Mouse (Mus musculus) ES-E14 (cell line): ENCODE data around the gene Atp8b4. TPM values are rescaled to one million over a fixed set of nuclear protein-coding genes. Genes with fewer than 3 reads are reported as not detected.

ENCODE experiments used
- DNase-seq: peaks from one replicate; pipeline ENCODE4 v3.0.0-alpha.2; 2013; ENCODE audit warnings: low read depth, low spot score
- H3K27ac ChIP-seq: 2 replicates; pipeline ENCODE4 v1.5.1; 2012; ENCODE audit warnings: low read depth, mild to moderate bottlenecking, low read length, moderate library complexity, mixed read lengths; ENCODE audit not compliant: poor library complexity, insufficient read depth, severe bottlenecking
- H3K36me3 ChIP-seq: 2 replicates; pipeline ENCODE4 v1.6.1; 2012; ENCODE audit warnings: mild to moderate bottlenecking, low read length, moderate library complexity, mixed read lengths; ENCODE audit not compliant: control insufficient read depth, poor library complexity, insufficient read depth, severe bottlenecking
- H3K4me1 ChIP-seq, 2 experiments: fragments of 150-350 bp in 1 of 2; sonication (generic) in 1 of 2; 2 replicates each; pipeline ENCODE4 v1.6.1; 2012; ENCODE audit warnings: low read length in 2 of 2, mild to moderate bottlenecking in 1 of 2, mixed read lengths in 1 of 2; ENCODE audit not compliant: control insufficient read depth in 2 of 2, insufficient read depth in 2 of 2, poor library complexity in 1 of 2
- H3K4me3 ChIP-seq, 2 experiments: fragments of 150-350 bp in 1 of 2; sonication (generic) in 1 of 2; 2 replicates each; pipeline ENCODE4 v1.5.1; 2012; ENCODE audit warnings: low read length in 2 of 2, low read depth in 1 of 2, mild to moderate bottlenecking in 1 of 2, mixed read lengths in 1 of 2; ENCODE audit not compliant: insufficient read depth in 1 of 2, poor library complexity in 1 of 2, severe bottlenecking in 1 of 2
- H3K9ac ChIP-seq: 2 replicates; pipeline ENCODE4 v1.6.1; 2012; ENCODE audit warnings: low read depth, mild to moderate bottlenecking, low read length, mixed read lengths; ENCODE audit not compliant: poor library complexity, insufficient read depth, severe bottlenecking
- H3K9me3 ChIP-seq: fragments of 150-350 bp; sonication (generic); 2 replicates; pipeline ENCODE4 v1.6.1; 2012; ENCODE audit warnings: low read depth, mild to moderate bottlenecking, low read length; ENCODE audit not compliant: control insufficient read depth, insufficient read depth
- CHD2 ChIP-seq: IDR thresholded peaks from 2 replicates; pipeline ENCODE4 v1.6.1; 2014; ENCODE audit warnings: mild to moderate bottlenecking, low read depth, low read length, inconsistent platforms
- HCFC1 ChIP-seq: IDR thresholded peaks from 2 replicates; pipeline ENCODE4 v1.6.1; 2012; ENCODE audit warnings: low read length, inconsistent platforms, borderline replicate concordance; ENCODE audit not compliant: insufficient read depth
- MAFK ChIP-seq: IDR thresholded peaks from 2 replicates; pipeline ENCODE4 v1.6.1; 2014; ENCODE audit warnings: mild to moderate bottlenecking, low read depth, low read length, inconsistent platforms; ENCODE audit not compliant: insufficient read depth
- ZC3H11A ChIP-seq: IDR thresholded peaks from 2 replicates; pipeline ENCODE4 v1.6.1; 2012; ENCODE audit warnings: low read depth, mild to moderate bottlenecking, inconsistent platforms, low read length, borderline replicate concordance
- ZNF384 ChIP-seq: IDR thresholded peaks from 2 replicates; pipeline ENCODE4 v1.6.1; 2012; ENCODE audit warnings: low read depth, low read length, inconsistent platforms
- in situ Hi-C, 2 experiments: fragments of 600-800 bp; cut with MboI; formaldehyde crosslinking; loops; one replicate each; pipeline ENCODE4 v1.15.1; 2025; ENCODE audit warnings: low sequenced_read_pairs in 2 of 2, inconsistent platforms in 1 of 2; ENCODE audit not compliant: unreplicated experiment in 2 of 2
- total RNA-seq: library from RNA; depleted of rRNA; stranded (reverse); fragments of 300-350 nt; gene quantifications from 2 replicates; pipeline ENCODE4 v1.2.3, GENCODE M21; 2012; rRNA removed

The Atp8b4 gene
- 0.21 and 0.27 TPM in 2 replicates for total RNA-seq

DNA sequence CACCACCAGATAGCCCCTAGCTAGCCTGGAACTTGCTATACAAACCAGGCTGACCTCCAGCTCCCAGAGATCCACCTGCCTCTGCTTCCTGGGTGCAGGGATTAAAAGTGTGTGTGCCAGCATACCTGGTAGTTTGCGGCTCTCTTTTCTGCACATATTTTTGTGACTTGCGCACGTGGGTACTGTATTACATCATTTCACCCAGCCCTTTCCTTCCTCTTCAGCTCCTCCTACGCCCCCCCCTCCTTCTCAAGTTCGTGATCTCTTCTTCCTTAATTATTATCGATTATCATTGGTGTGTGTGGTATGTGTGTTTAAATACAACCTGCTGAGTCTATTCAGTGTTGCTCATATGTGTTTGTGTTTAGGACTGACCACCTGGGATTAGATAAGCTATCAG is at the start of gene Atp8b4:
Gene Atp8b4, minus strand, starts transcription at position 154 of the 400 bp plus-strand sequence.
- H3K9me3 ChIP-seq: no peaks in the 10 kb centered on the region
- no peak within 1 kb of the TSS for H3K9ac ChIP-seq
- H3K4me1 ChIP-seq: no peaks in the 10 kb centered on the region
- H3K27ac ChIP-seq: no peak within 1 kb of the TSS
- no peak for TF ChIP-seq ZC3H11A
- no peak for TF ChIP-seq HCFC1
- no peak for TF ChIP-seq ZNF384
- TF ChIP-seq CHD2: no peak
- no peak for TF ChIP-seq MAFK
- H3K4me3 ChIP-seq: no peak within 1 kb of the TSS
- no peaks in the 10 kb centered on the region for H3K36me3 ChIP-seq
- no peak for DNase-seq
- in situ Hi-C loops: no loop called here

DNA sequence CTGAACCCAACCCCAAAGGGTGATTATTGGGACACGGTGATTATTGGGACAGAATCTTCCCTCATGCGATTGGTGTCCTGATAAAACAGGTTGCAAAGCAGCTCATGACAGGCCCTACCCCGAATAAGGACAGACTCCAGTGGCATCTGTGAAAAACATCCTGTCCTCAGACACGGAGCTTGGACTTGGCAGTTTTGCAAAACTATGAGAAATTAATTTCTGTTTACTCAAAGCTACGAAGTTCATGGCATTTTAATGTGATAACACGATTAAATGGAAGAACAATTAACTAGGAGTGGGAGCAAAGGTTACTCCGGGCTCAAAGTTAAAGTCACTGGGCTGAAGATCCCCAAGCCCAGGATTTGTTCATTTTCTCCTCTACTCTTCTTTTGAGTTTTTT is 49.2 kb upstream of the Atp8b4 start:
- TF ChIP-seq MAFK (no peak), CHD2 (no peak), ZNF384 (no peak), HCFC1 (no peak), ZC3H11A (no peak)
- H3K4me1 ChIP-seq: peaks cover 3 to 5% of the 10 kb centered on the region in 2 experiments; a peak in 2 of 4 replicates
- H3K27ac ChIP-seq: no peak overlapping the region
- H3K9me3 ChIP-seq: no peaks in the 10 kb centered on the region
- no peak overlapping the region for H3K4me3 ChIP-seq
- no peaks in the 10 kb centered on the region for H3K36me3 ChIP-seq
- H3K9ac ChIP-seq: no peak overlapping the region
- no peak for DNase-seq
- in situ Hi-C loops: no loop called here

DNA sequence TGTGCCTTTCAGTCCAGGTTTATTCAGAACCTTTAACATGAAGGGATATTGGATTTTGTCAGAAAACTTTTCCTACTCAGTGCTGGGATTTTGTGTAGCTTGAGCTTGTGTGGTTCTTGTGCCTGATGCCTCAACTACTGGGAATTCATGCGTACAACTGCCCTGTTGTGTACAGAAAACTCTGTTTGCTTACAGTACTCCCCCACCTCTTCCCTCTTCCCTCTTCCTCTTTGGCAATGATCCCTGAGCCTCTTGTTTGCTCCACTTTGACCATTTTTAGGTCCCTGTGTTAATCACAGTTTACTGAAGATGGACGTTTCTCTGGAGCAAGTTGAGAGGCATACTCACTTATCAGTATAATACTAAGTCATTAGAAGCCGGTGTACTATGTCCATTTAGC is 45.9 kb upstream of the Atp8b4 start:
- H3K9ac ChIP-seq: no peak overlapping the region
- in situ Hi-C loops: no loop called here
- DNase-seq: no peak
- H3K4me1 ChIP-seq: no peaks in the 10 kb centered on the region
- TF ChIP-seq HCFC1 (no peak), CHD2 (no peak), MAFK (no peak)
- no peak overlapping the region for H3K27ac ChIP-seq
- no peak overlapping the region for H3K4me3 ChIP-seq
- H3K9me3 ChIP-seq: no peaks in the 10 kb centered on the region
- H3K36me3 ChIP-seq: no peaks in the 10 kb centered on the region

DNA sequence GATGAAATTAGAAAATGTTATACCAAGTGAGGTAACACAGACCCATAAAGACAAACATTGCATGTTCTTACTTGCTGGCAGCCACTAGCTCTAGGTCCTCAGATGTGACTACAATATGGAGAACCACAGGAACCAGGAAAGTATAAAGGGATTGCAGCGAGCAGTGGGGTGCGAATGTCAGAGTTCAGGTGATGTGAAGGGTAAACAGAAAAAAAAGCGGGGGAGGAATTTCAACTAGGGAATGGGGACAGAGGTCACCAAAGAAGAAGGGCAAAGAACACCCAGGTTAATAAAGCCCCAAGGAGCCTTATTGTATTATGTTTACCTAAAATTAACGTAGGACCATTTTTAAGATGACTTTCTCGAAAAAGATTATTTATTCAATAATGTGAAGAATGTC is 44.8 kb upstream of the Atp8b4 start:
- Histone ChIP-seq H3K36me3 (no peaks in the 10 kb centered on the region), H3K4me1 (no peaks in the 10 kb centered on the region), H3K4me3 (no peak overlapping the region), H3K27ac (no peak overlapping the region), H3K9ac (no peak overlapping the region), H3K9me3 (no peaks in the 10 kb centered on the region)
- DNase-seq: no peak
- TF ChIP-seq ZNF384 (no peak), CHD2 (no peak), HCFC1 (no peak), ZC3H11A (no peak)
- in situ Hi-C loops: no loop called here

DNA sequence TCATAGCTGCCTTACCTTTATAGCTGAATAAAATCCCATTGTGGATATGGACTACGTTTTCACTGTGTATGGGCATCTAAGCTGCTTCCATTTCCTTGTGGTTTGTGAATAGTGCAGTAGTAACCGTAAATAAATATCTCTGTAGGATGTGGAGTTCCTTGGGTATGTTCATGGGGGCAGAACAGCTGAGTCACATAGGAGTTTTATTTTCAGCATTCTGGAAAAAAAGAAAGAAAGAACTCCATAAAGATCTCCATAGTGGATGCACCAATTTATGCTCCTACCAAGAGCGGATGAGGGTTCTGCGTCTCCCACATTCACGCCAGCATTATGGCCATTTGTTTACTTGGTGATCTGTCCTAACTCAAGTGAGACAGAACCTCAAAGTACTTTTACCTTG is 41.7 kb upstream of the Atp8b4 start:
- Histone ChIP-seq H3K27ac (no peak overlapping the region), H3K4me3 (no peak overlapping the region), H3K36me3 (no peaks in the 10 kb centered on the region), H3K9me3 (no peaks in the 10 kb centered on the region), H3K4me1 (no peaks in the 10 kb centered on the region), H3K9ac (no peak overlapping the region)
- in situ Hi-C loops: no loop called here
- no peak for DNase-seq
- TF ChIP-seq HCFC1 (no peak), ZC3H11A (no peak), MAFK (no peak), CHD2 (no peak), ZNF384 (no peak)
